In the genomic region with DNA sequence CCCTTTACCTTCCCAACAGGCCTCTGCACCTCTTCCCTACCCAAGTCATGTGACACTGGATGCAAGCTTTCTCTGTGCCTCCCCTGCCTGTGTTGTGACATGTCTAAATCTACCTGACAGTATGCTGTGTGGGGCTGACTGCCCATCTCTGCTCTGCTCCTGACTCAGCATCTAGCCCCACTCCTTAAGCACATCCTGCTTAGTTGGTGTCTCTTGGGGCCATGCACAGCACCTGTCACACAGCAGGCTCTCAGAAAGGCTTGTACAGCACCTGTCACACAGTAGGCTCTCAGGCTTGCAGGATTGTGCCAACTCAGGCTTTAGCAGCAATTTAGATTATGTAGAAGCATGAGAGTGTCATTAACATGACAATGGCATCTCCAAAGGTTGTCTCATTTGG, we compare ENCODE assay signal across 12 mouse cellular contexts.
"Had no signal": no experiment of that assay in that cellular context is flagged by ENCODE, and none has a peak within 500 bp of the region (broad histone marks: within the 10 kb centered on the region; RNA-seq: fewer than 3 reads in every experiment).

No protein-coding gene starts in this region.

- H3K9me3 ChIP-seq: limb, embryonic 12.5 days; liver, embryonic 13.5 days; lung, embryonic 15.5 days; midbrain, embryonic 12.5 days; neural tube, embryonic 15.5 days had no signal

- H3K4me2 ChIP-seq: limb, embryonic 12.5 days; liver, embryonic 13.5 days; lung, embryonic 15.5 days; midbrain, embryonic 12.5 days; neural tube, embryonic 15.5 days had no signal

- H3K27me3 ChIP-seq: liver, embryonic 13.5 days; midbrain, embryonic 12.5 days; neural tube, embryonic 15.5 days had no signal

- H3K27ac ChIP-seq: limb, embryonic 12.5 days; liver, embryonic 13.5 days; lung, embryonic 15.5 days; midbrain, embryonic 12.5 days; neural tube, embryonic 15.5 days had no signal

- ATAC-seq: intestine, postnatal 0 days; liver, postnatal 0 days had no signal

- H3K36me3 ChIP-seq: limb, embryonic 12.5 days; liver, embryonic 13.5 days; lung, embryonic 15.5 days; midbrain, embryonic 12.5 days; neural tube, embryonic 15.5 days had no signal

- H3K4me3 ChIP-seq: limb, embryonic 12.5 days; liver, embryonic 13.5 days; lung, embryonic 15.5 days; midbrain, embryonic 12.5 days; neural tube, embryonic 15.5 days had no signal

- DNase-seq: kidney, adult 8-10 months; kidney, postnatal 25 days; liver; liver, embryonic 13.5 days; liver, postnatal 0 days; right cerebral cortex, adult 18-20 months; right cerebral cortex, postnatal 25 days had no signal

- H3K9ac ChIP-seq: limb, embryonic 12.5 days; liver, embryonic 13.5 days; liver, postnatal 0 days; lung, embryonic 15.5 days; midbrain, embryonic 12.5 days; neural tube, embryonic 15.5 days had no signal
